Mouse (Mus musculus) cortical plate, adult 2 months (tissue): ENCODE data around the gene C1rl.

Experiments
- CTCF ChIP-seq: fragments of 200-500 bp; IDR thresholded peaks from 2 replicates; pipeline ENCODE4 v1.5.1; 2011; ENCODE audit warnings: mild to moderate bottlenecking, control low read depth, low read length; ENCODE audit not compliant: insufficient read depth; ENCODE audit errors: extremely low read depth
- POLR2A ChIP-seq: fragments of 200-500 bp; IDR thresholded peaks from 2 replicates; pipeline ENCODE4 v1.6.1; 2011; ENCODE audit warnings: mild to moderate bottlenecking, low read length, control low read depth; ENCODE audit not compliant: insufficient read depth; ENCODE audit errors: extremely low read depth

GRCm38 (mm10) chr6:124456243-124456642, 36.7 kb upstream of the C1rl start:
- TF ChIP-seq CTCF (no peak), POLR2A (no peak)
